In genomic region chr7:64754161-64754560, GRCm38 (mm10) we compare ENCODE assay signal across 17 mouse cellular contexts.
DNase-seq lines count a peak whose midpoint lies in the region; ATAC-seq and TF ChIP-seq lines count a peak whose summit lies in the region.
"Had no signal": no experiment of that assay in that cellular context is flagged by ENCODE, and none has a peak within 500 bp of the region (broad histone marks: within the 10 kb centered on the region; RNA-seq: fewer than 3 reads in every experiment).

No protein-coding gene starts in this region.

- H3K79me2 ChIP-seq in heart, adult 2 months (replicated peaks; ENCODE audit: control insufficient read depth, insufficient read depth, low read length) = no peaks in the 10 kb centered on the region

- peaks cover 6% of the 10 kb centered on the region; the same call in 1 of the 2 replicates for H3K36me3 ChIP-seq in hindbrain, embryonic 15.5 days
- peaks cover 12% of the 10 kb centered on the region; the same call in 1 of the 2 replicates for H3K36me3 ChIP-seq in hindbrain, postnatal 0 days (ENCODE audit: insufficient read depth, low read length)
- no peaks in the 10 kb centered on the region for H3K36me3 ChIP-seq in heart, adult 2 months (ENCODE audit: control insufficient read depth, insufficient read depth, low read length)
- H3K36me3 ChIP-seq: intestine, embryonic 15.5 days; lung, embryonic 15.5 days had no signal

- WGBS in hindbrain, embryonic 15.5 days = 76% methylated on average over 7 of the region's 7 CpGs
- WGBS in hindbrain, postnatal 0 days = 77% methylated on average over 7 of the region's 7 CpGs
- WGBS in heart, adult 2 months = 65% methylated on average over 7 of the region's 7 CpGs

- no peak for TF ChIP-seq POLR2A in heart, adult 2 months (IDR thresholded peaks at IDR 0.05; ENCODE audit: insufficient read depth, low read depth, low read length)

- no peak overlapping the region for H3K4me3 ChIP-seq in hindbrain, embryonic 15.5 days
- H3K4me3 ChIP-seq in hindbrain, postnatal 0 days (ENCODE audit: low read length) = no peak overlapping the region
- H3K4me3 ChIP-seq in heart, adult 2 months = no peak overlapping the region
- H3K4me3 ChIP-seq: intestine, embryonic 15.5 days; lung, embryonic 15.5 days; neural tube, embryonic 12.5 days had no signal

- TF ChIP-seq CTCF in hindbrain, postnatal 0 days (IDR thresholded peaks at IDR 0.05; ENCODE audit: low read depth) = no peak
- no peak for TF ChIP-seq CTCF in heart, adult 2 months (IDR thresholded peaks at IDR 0.05)

- H3K4me1 ChIP-seq in hindbrain, embryonic 15.5 days (replicated peaks) = no peaks in the 10 kb centered on the region
- no peaks in the 10 kb centered on the region for H3K4me1 ChIP-seq in hindbrain, postnatal 0 days (ENCODE audit: insufficient read depth, low read length)
- no peaks in the 10 kb centered on the region for H3K4me1 ChIP-seq in heart, adult 2 months (ENCODE audit: control insufficient read depth, insufficient read depth, low read length)
- H3K4me1 ChIP-seq: intestine, embryonic 15.5 days; lung, embryonic 15.5 days had no signal

- peak overlapping the region; percentile 48; the same call in 1 of the 2 replicates for H3K27ac ChIP-seq in hindbrain, embryonic 15.5 days (replicated peaks)
- no peak overlapping the region for H3K27ac ChIP-seq in hindbrain, postnatal 0 days
- no peak overlapping the region for H3K27ac ChIP-seq in heart, adult 2 months
- H3K27ac ChIP-seq: intestine, embryonic 15.5 days; lung, embryonic 15.5 days; neural tube, embryonic 12.5 days; stomach, postnatal 0 days had no signal

- intact Hi-C loops in heart, adult 2 months (cut with DNase I) = no loop called here

- no peak for ATAC-seq in hindbrain, embryonic 15.5 days (ENCODE audit: low FRiP score, low read depth)
- ATAC-seq in hindbrain, postnatal 0 days = no peak
- ATAC-seq: intestine, embryonic 15.5 days had no signal

- H3K4me2 ChIP-seq in hindbrain, embryonic 15.5 days = no peak overlapping the region
- no peak overlapping the region for H3K4me2 ChIP-seq in hindbrain, postnatal 0 days (ENCODE audit: low read depth, low read length)
- H3K4me2 ChIP-seq: intestine, embryonic 15.5 days; lung, embryonic 15.5 days; neural tube, embryonic 12.5 days had no signal

- no peaks in the 10 kb centered on the region for H3K27me3 ChIP-seq in hindbrain, embryonic 15.5 days
- H3K27me3 ChIP-seq in hindbrain, postnatal 0 days (ENCODE audit: insufficient read depth, low read length) = no peaks in the 10 kb centered on the region
- H3K27me3 ChIP-seq in heart, adult 2 months (ENCODE audit: control insufficient read depth, insufficient read depth, low read length) = no peaks in the 10 kb centered on the region
- H3K27me3 ChIP-seq: intestine, embryonic 15.5 days; lung, embryonic 15.5 days; neural tube, embryonic 12.5 days had no signal

- no peak overlapping the region for H3K9ac ChIP-seq in hindbrain, embryonic 15.5 days
- H3K9ac ChIP-seq in hindbrain, postnatal 0 days (replicated peaks; ENCODE audit: low read length) = no peak overlapping the region
- no peak overlapping the region for H3K9ac ChIP-seq in heart, adult 2 months (ENCODE audit: low read depth, low read length)
- H3K9ac ChIP-seq: intestine, embryonic 15.5 days; lung, embryonic 15.5 days; neural tube, embryonic 12.5 days had no signal

- TF ChIP-seq EP300 in heart, adult 2 months (IDR thresholded peaks at IDR 0.05; ENCODE audit: insufficient read depth, low read depth, low read length) = no peak

- DNase-seq in hindbrain, postnatal 0 days (ENCODE audit: low spot score) = no peak
- peak; percentile 74 for DNase-seq in adrenal gland, adult 2 months
- DNase-seq in kidney, adult 8-10 months = peak; percentile 22 to 63
- DNase-seq in kidney, postnatal 36 days = peak; percentile 55 to 65
- DNase-seq in urinary bladder, postnatal 10 days (ENCODE audit: low spot score) = no peak
- DNase-seq in heart, adult 2 months = no peak
- DNase-seq: cerebellum, postnatal 10 days; embryo, embryonic 11 days; gastrocnemius, postnatal 10 days; heart, adult 18-20 months; layer of hippocampus, adult 9-11 months; right cerebral cortex, postnatal 25 days had no signal

- no peaks in the 10 kb centered on the region for H3K9me3 ChIP-seq in hindbrain, embryonic 15.5 days
- no peaks in the 10 kb centered on the region for H3K9me3 ChIP-seq in hindbrain, postnatal 0 days (ENCODE audit: low read length)
- H3K9me3 ChIP-seq: intestine, embryonic 15.5 days; lung, embryonic 15.5 days; neural tube, embryonic 12.5 days had no signal

Comparison
In these comparisons a context has a peak if more than half of its experiments do, and no peak if none do; other contexts are left out.
1. DNase-seq: peak in adrenal gland, adult 2 months (single experiment), kidney, adult 8-10 months (2 of 2) and kidney, postnatal 36 days (2 of 2); none in hindbrain, postnatal 0 days (single experiment), urinary bladder, postnatal 10 days (single experiment) and heart, adult 2 months (0 of 2).